Mouse (Mus musculus) leukemia stem cell, adult 10-12 weeks (primary cell): Measurements from ENCODE around the gene Nqo1. TPM values are rescaled to one million over a fixed set of nuclear protein-coding genes. Genes with fewer than 3 reads are reported as not detected.

Experiments
- polyA plus RNA-seq: library from polyadenylated mRNA; stranded (reverse); fragments of >175 nt; gene quantifications from 2 replicates; pipeline ENCODE4 v1.2.3, GENCODE M21; 2012; ENCODE audit warnings: low replicate concordance

The Nqo1 gene
- polyA plus RNA-seq = 0.23 and 0.66 TPM in 2 replicates

DNA sequence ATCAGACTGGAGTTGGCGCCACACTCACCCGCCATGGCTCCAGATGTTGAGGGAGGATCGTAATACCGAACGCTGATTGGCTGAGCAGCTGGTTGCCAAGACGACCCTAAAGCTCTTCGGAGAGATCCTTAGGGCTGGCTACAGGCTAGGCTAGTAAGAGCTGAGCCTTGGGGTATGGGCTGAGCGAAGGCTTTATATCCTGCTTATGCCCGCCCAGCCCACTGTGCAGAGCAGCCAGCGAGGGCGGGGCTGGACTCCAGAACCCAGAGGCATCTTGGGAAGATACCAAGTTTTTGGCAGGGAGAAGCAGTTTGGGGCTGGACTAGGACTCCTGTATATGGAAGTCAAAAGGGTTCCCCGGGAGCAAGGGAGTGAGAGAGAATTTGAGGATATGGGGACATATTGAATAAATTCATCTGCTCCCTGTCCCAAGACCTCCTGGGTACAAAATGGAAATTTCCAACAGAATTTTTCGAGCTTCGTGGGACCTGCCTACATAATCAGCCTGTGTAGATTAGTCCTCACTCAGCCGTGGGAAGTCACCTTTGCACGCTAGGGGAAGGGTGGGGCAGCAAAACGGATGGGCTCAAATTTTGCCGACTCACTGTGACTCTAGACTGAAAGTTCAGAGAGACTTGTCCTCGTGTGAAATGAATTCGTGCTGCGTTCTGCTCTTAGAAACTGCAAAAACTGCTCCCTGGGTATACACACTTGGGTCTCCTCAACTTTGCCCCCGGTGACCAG, at the start of gene Nqo1:
TSS of gene Nqo1 (minus strand) at position 169 of the 744 bp plus-strand sequence.

DNA sequence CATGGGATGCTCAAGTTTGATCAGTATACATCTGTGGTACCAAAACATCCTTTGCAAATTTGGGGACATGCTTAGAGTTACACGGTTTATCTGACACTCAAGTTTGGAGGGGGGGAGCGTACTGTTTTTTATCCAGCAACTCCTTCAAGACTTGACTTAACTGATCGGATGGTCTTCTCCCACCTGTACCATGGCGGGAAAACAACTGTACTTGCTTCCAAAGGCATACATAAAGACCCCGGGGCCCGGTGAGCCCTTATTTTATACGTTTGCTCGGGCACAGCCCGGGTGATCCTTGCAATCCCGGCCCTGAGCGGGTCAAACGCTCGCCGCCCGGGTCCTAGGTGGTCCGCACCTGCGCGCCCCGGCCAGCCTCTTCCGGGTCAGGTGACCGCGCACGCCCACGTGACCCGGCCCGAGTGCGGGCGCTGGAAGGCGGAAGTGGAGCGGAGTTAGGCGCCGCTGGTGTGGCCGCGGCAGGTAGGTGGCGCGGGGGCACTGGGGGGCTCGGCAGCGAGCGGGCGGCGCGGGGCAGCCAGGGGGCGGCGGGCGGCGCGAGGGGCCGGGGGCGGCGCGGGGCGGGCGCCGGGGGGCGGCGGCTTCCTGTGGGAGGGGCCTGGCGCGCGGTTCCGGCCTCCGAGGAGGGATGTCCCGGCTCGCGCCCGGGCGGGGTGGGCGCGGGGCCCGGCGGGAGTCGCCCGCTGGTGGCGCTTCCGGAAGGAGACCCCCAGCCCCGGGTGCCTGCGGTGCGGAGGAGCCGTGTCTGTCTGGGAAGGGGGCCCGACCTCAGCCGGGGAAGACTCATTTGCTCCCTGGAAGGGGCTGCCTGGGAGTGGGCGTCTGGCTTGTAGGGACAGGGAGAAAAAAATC, 33.2 kb upstream of the Nqo1 start, which contains the start of gene Wwp2:
TSS of gene Wwp2 (plus strand) at position 404 of the 870 bp plus-strand sequence.

DNA sequence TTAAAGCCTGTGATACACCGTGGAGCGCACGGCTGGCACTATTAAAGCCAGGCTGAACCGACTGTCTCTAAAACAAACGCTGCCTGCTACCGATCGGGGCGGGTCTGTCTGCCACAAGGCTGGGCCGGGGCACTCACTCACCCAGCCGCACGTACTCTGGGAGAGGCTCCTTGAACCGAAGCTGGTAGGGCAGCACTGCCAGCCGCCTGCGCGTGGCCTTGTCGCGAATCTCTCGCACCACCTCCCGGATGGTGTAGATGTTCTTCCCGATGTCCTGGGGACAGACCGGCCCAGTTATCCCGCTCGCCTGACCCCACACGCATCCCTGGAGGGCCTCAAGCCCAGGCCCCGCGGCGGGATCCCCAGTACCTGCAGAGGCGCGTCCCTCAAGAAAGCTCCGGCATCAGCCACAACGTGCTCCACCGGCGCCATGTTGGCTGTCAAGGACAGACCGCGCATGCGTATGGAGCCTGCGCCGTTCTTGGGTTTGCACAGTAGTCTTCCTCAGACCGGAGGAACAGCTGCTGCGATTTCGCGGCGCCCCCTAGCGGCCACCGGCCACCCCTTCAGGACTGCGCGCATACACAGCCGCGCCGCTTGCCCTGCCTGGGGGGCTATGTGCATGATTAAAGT, 21.7 kb upstream of the Nqo1 start, which contains the start of gene Nob1:
TSS of gene Nob1 (minus strand) at position 455 of the 633 bp plus-strand sequence.

Other genes starting within 250 kb of the Nqo1 start
- 4.0 and 6.3 TPM in 2 replicates for gene Nfat5, start 109.7 kb downstream of the Nqo1 start, polyA plus RNA-seq
- gene Nob1, start 21.8 kb upstream of the Nqo1 start, polyA plus RNA-seq = 9.0 and 45.6 TPM in 2 replicates
- 35.5 and 43.8 TPM in 2 replicates for gene Wwp2, start 33.2 kb upstream of the Nqo1 start, polyA plus RNA-seq
- gene Psmd7, start 185.3 kb upstream of the Nqo1 start, polyA plus RNA-seq = 27.1 and 27.3 TPM in 2 replicates